In the genomic region with DNA sequence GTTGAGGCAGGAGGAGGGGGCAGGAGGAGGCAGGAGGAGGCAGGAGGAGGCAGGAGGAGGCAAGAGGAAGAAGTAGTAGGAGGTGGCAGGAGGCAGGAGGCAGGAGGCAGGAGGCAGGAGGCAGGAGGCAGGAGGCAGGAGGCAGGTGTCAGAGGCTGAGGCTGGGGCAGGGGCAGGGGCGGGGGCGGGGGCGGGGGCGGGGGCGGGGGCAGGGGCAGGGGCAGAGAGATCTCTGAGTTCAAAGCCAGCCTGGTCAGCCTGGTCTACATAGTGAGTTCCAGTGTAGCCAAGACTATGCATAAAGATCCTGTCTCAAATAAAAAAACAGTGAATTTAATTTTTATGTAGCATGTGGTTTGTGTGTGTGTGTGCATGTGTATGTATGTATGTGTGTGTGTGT, we compare ENCODE assay signal across 19 mouse cellular contexts. TPM values are rescaled to one million over a fixed set of nuclear protein-coding genes. Genes with fewer than 3 reads are reported as not detected.
A peak's percentile ranks its signal among the peaks of the same experiment; 100 is the strongest.
DNase-seq lines count a peak whose midpoint lies in the region; ATAC-seq and TF ChIP-seq lines count a peak whose summit lies in the region.
"Had no signal": no experiment of that assay in that cellular context is flagged by ENCODE, and none has a peak within 500 bp of the region (broad histone marks: within the 10 kb centered on the region; RNA-seq: fewer than 3 reads in every experiment).

No protein-coding gene starts in this region.

- no peaks in the 10 kb centered on the region for H3K9me3 ChIP-seq in forebrain, embryonic 11.5 days (ENCODE audit: control insufficient read depth, low read length)
- no peaks in the 10 kb centered on the region for H3K9me3 ChIP-seq in forebrain, embryonic 16.5 days (ENCODE audit: control insufficient read depth, low read length)
- H3K9me3 ChIP-seq in kidney, postnatal 0 days (replicated peaks; ENCODE audit: low read length) = no peaks in the 10 kb centered on the region
- no peaks in the 10 kb centered on the region for H3K9me3 ChIP-seq in stomach, embryonic 14.5 days (ENCODE audit: control insufficient read depth, low read depth, low read length)
- no peaks in the 10 kb centered on the region for H3K9me3 ChIP-seq in stomach, embryonic 16.5 days (replicated peaks; ENCODE audit: control insufficient read depth, low read length)
- H3K9me3 ChIP-seq: forebrain, embryonic 10.5 days; hindbrain, embryonic 12.5 days; hindbrain, embryonic 15.5 days had no signal

- H3K27me3 ChIP-seq in forebrain, embryonic 11.5 days (ENCODE audit: control insufficient read depth, insufficient read depth, low read length) = no peaks in the 10 kb centered on the region
- no peaks in the 10 kb centered on the region for H3K27me3 ChIP-seq in forebrain, embryonic 16.5 days (replicated peaks; ENCODE audit: control insufficient read depth, insufficient read depth, low read length)
- no peaks in the 10 kb centered on the region for H3K27me3 ChIP-seq in kidney, postnatal 0 days (ENCODE audit: insufficient read depth, low read length)
- H3K27me3 ChIP-seq in stomach, embryonic 14.5 days (ENCODE audit: control insufficient read depth, insufficient read depth, low read length) = no peaks in the 10 kb centered on the region
- no peaks in the 10 kb centered on the region for H3K27me3 ChIP-seq in stomach, embryonic 16.5 days (ENCODE audit: control insufficient read depth, insufficient read depth, low read length)
- H3K27me3 ChIP-seq: hindbrain, embryonic 15.5 days had no signal

- no peak overlapping the region for H3K27ac ChIP-seq in forebrain, embryonic 11.5 days (ENCODE audit: low read depth, low read length)
- no peak overlapping the region for H3K27ac ChIP-seq in forebrain, embryonic 16.5 days (ENCODE audit: low read length)
- H3K27ac ChIP-seq in kidney, postnatal 0 days = no peak overlapping the region
- H3K27ac ChIP-seq in stomach, embryonic 14.5 days (ENCODE audit: low read length) = no peak overlapping the region
- H3K27ac ChIP-seq in stomach, embryonic 16.5 days (ENCODE audit: low read length) = no peak overlapping the region
- H3K27ac ChIP-seq: forebrain, embryonic 10.5 days; hindbrain, embryonic 12.5 days; hindbrain, embryonic 15.5 days had no signal

- no peaks in the 10 kb centered on the region for H3K36me3 ChIP-seq in forebrain, embryonic 11.5 days (ENCODE audit: control insufficient read depth, insufficient read depth, low read length)
- H3K36me3 ChIP-seq in forebrain, embryonic 16.5 days (ENCODE audit: control insufficient read depth, insufficient read depth) = no peaks in the 10 kb centered on the region
- no peaks in the 10 kb centered on the region for H3K36me3 ChIP-seq in kidney, postnatal 0 days (ENCODE audit: insufficient read depth, low read length)
- H3K36me3 ChIP-seq in stomach, embryonic 14.5 days (ENCODE audit: control insufficient read depth, insufficient read depth, low read length) = no peaks in the 10 kb centered on the region
- H3K36me3 ChIP-seq in stomach, embryonic 16.5 days (ENCODE audit: control insufficient read depth, insufficient read depth, low read length) = no peaks in the 10 kb centered on the region
- H3K36me3 ChIP-seq: forebrain, embryonic 10.5 days; hindbrain, embryonic 12.5 days; hindbrain, embryonic 15.5 days had no signal

- TF ChIP-seq CTCF in kidney, postnatal 0 days (IDR thresholded peaks at IDR 0.05; ENCODE audit: low read depth) = no peak

- H3K9ac ChIP-seq in forebrain, embryonic 11.5 days (ENCODE audit: low read length) = no peak overlapping the region
- H3K9ac ChIP-seq in forebrain, embryonic 16.5 days (replicated peaks; ENCODE audit: low read depth, low read length) = no peak overlapping the region
- H3K9ac ChIP-seq in kidney, postnatal 0 days (ENCODE audit: low read depth, low read length) = no peak overlapping the region
- H3K9ac ChIP-seq in stomach, embryonic 14.5 days (replicated peaks; ENCODE audit: low read depth, low read length) = no peak overlapping the region
- no peak overlapping the region for H3K9ac ChIP-seq in stomach, embryonic 16.5 days (ENCODE audit: low read length)
- H3K9ac ChIP-seq: hindbrain, embryonic 12.5 days; hindbrain, embryonic 15.5 days had no signal

- no peak overlapping the region for H3K4me3 ChIP-seq in forebrain, embryonic 11.5 days (ENCODE audit: low read depth, low read length)
- no peak overlapping the region for H3K4me3 ChIP-seq in forebrain, embryonic 16.5 days (replicated peaks; ENCODE audit: low read length)
- H3K4me3 ChIP-seq in kidney, postnatal 0 days (replicated peaks; ENCODE audit: low read depth, low read length) = no peak overlapping the region
- H3K4me3 ChIP-seq in stomach, embryonic 14.5 days (ENCODE audit: low read depth, low read length) = no peak overlapping the region
- no peak overlapping the region for H3K4me3 ChIP-seq in stomach, embryonic 16.5 days (replicated peaks; ENCODE audit: low read length)
- H3K4me3 ChIP-seq: forebrain, embryonic 10.5 days; hindbrain, embryonic 12.5 days; hindbrain, embryonic 15.5 days had no signal

- 43% methylated on average over 4 of the region's 5 CpGs for WGBS in forebrain, embryonic 11.5 days
- 43% methylated on average over 1 of the region's 5 CpGs for WGBS in forebrain, embryonic 16.5 days
- WGBS in kidney, postnatal 0 days = 40% methylated on average over 4 of the region's 5 CpGs
- WGBS in stomach, embryonic 14.5 days = 33% methylated on average over 2 of the region's 5 CpGs
- no CpG with 5 or more reads among the region's 5 CpGs for WGBS in stomach, embryonic 16.5 days

- peak; percentile 69; the same call in 1 of the 2 replicates for ATAC-seq in forebrain, embryonic 11.5 days (replicated peaks; ENCODE audit: low FRiP score)
- ATAC-seq in forebrain, embryonic 16.5 days = no peak
- 0 out of 2 replicates have a peak, but pooled peaks have one; percentile 43 for ATAC-seq in kidney, postnatal 0 days (replicated peaks; ENCODE audit: low FRiP score, low read depth)
- peak; percentile 61; the same call in 1 of the 2 replicates for ATAC-seq in stomach, embryonic 14.5 days (ENCODE audit: insufficient number of reproducible peaks, insufficient read depth, low FRiP score, low read depth)
- 0 out of 2 replicates have a peak, but pooled peaks have one; percentile 53 for ATAC-seq in stomach, embryonic 16.5 days (ENCODE audit: insufficient read depth, low FRiP score)
- no peak for ATAC-seq in CD4-positive, CD25-positive, alpha-beta regulatory T cell, adult 4 months
- ATAC-seq: forebrain, embryonic 14.5 days had no signal

- H3K4me2 ChIP-seq in forebrain, embryonic 11.5 days (ENCODE audit: low read depth, low read length, severe bottlenecking) = no peak overlapping the region
- H3K4me2 ChIP-seq in forebrain, embryonic 16.5 days (ENCODE audit: low read length) = no peak overlapping the region
- H3K4me2 ChIP-seq in kidney, postnatal 0 days (ENCODE audit: low read length) = no peak overlapping the region
- no peak overlapping the region for H3K4me2 ChIP-seq in stomach, embryonic 14.5 days (replicated peaks; ENCODE audit: low read depth, low read length)
- H3K4me2 ChIP-seq in stomach, embryonic 16.5 days (ENCODE audit: low read depth, low read length) = no peak overlapping the region
- H3K4me2 ChIP-seq: heart, embryonic 11.5 days; hindbrain, embryonic 12.5 days; hindbrain, embryonic 15.5 days had no signal

- DNase-seq in forebrain, embryonic 11.5 days (ENCODE audit: low spot score) = no peak
- no peak for DNase-seq in kidney, postnatal 0 days (ENCODE audit: low spot score)
- no peak for DNase-seq in kidney, adult 18-20 months
- DNase-seq: adrenal gland, adult 2 months; adrenal gland, postnatal 14 days; B cell, adult 2 months; cerebellum, adult 11 months; cerebellum, postnatal 25 days; gastrocnemius, postnatal 36 days had no signal

- no peaks in the 10 kb centered on the region for H3K4me1 ChIP-seq in forebrain, embryonic 11.5 days (replicated peaks; ENCODE audit: control insufficient read depth, insufficient read depth, low read length)
- no peaks in the 10 kb centered on the region for H3K4me1 ChIP-seq in forebrain, embryonic 16.5 days (replicated peaks; ENCODE audit: control insufficient read depth, insufficient read depth, low read length)
- H3K4me1 ChIP-seq in kidney, postnatal 0 days (replicated peaks; ENCODE audit: insufficient read depth, low read length) = no peaks in the 10 kb centered on the region
- no peaks in the 10 kb centered on the region for H3K4me1 ChIP-seq in stomach, embryonic 14.5 days (ENCODE audit: control insufficient read depth, insufficient read depth, low read length)
- H3K4me1 ChIP-seq in stomach, embryonic 16.5 days (ENCODE audit: control insufficient read depth, insufficient read depth, low read length) = no peaks in the 10 kb centered on the region
- H3K4me1 ChIP-seq: forebrain, embryonic 10.5 days; hindbrain, embryonic 12.5 days; hindbrain, embryonic 15.5 days had no signal

RNA-seq across cellular contexts. Expression of a gene that starts 7.0 kb away (rescaled TPM):
- 25.6 and 25.8 TPM in 2 replicates for polyA plus RNA-seq in forebrain, embryonic 11.5 days (2014; fragmentation: Nextera tagmentation; extraction: Ambion mirVana)
- polyA plus RNA-seq in forebrain, embryonic 16.5 days (2015; fragmentation: Nextera tagmentation; extraction: Ambion mirVana) = 25.1 and 29.7 TPM in 2 replicates
- polyA plus RNA-seq in kidney, postnatal 0 days (2015; fragmentation: Nextera tagmentation; extraction: Ambion mirVana) = 17.2 TPM in 2 replicates
- polyA plus RNA-seq in stomach, embryonic 14.5 days (2014; fragmentation: Nextera tagmentation; extraction: Ambion mirVana) = 25.4 and 26.3 TPM in 2 replicates
- 15.4 and 19.4 TPM in 2 replicates for polyA plus RNA-seq in stomach, embryonic 16.5 days (2015; fragmentation: Nextera tagmentation; extraction: Ambion mirVana)
- 10 to 100 TPM; 34.4 to 38.5 TPM for polyA plus RNA-seq in CD4-positive, CD25-positive, alpha-beta regulatory T cell, adult 4 months (2017; shearing (Covaris generic))

RNA-seq across cellular contexts. Expression of a gene that starts 9.5 kb away (rescaled TPM):
- polyA plus RNA-seq in forebrain, embryonic 11.5 days (2014; fragmentation: Nextera tagmentation; extraction: Ambion mirVana) = 24.3 and 27.4 TPM in 2 replicates
- polyA plus RNA-seq in forebrain, embryonic 16.5 days (2015; fragmentation: Nextera tagmentation; extraction: Ambion mirVana) = 17.4 and 21.3 TPM in 2 replicates
- polyA plus RNA-seq in kidney, postnatal 0 days (2015; fragmentation: Nextera tagmentation; extraction: Ambion mirVana) = 12.1 and 12.8 TPM in 2 replicates
- 19.0 and 19.3 TPM in 2 replicates for polyA plus RNA-seq in stomach, embryonic 14.5 days (2014; fragmentation: Nextera tagmentation; extraction: Ambion mirVana)
- 13.7 and 14.2 TPM in 2 replicates for polyA plus RNA-seq in stomach, embryonic 16.5 days (2015; fragmentation: Nextera tagmentation; extraction: Ambion mirVana)
- polyA plus RNA-seq in CD4-positive, CD25-positive, alpha-beta regulatory T cell, adult 4 months (2017; shearing (Covaris generic)) = 10 to 100 TPM; 23.9 to 29.3 TPM

RNA-seq across cellular contexts. Expression of a gene that starts 31.9 kb away (rescaled TPM):
- polyA plus RNA-seq in forebrain, embryonic 11.5 days (2014; fragmentation: Nextera tagmentation; extraction: Ambion mirVana) = 386 and 448 TPM in 2 replicates
- 261 and 301 TPM in 2 replicates for polyA plus RNA-seq in forebrain, embryonic 16.5 days (2015; fragmentation: Nextera tagmentation; extraction: Ambion mirVana)
- polyA plus RNA-seq in kidney, postnatal 0 days (2015; fragmentation: Nextera tagmentation; extraction: Ambion mirVana) = 703 and 903 TPM in 2 replicates
- polyA plus RNA-seq in stomach, embryonic 14.5 days (2014; fragmentation: Nextera tagmentation; extraction: Ambion mirVana) = 674 and 682 TPM in 2 replicates
- polyA plus RNA-seq in stomach, embryonic 16.5 days (2015; fragmentation: Nextera tagmentation; extraction: Ambion mirVana) = 438 and 576 TPM in 2 replicates
- polyA plus RNA-seq in CD4-positive, CD25-positive, alpha-beta regulatory T cell, adult 4 months (2017; shearing (Covaris generic)) = 1,000 to 10,000 TPM in 1 of 2 experiments, 100 to 1,000 TPM in 1; 487 to 1,066 TPM

RNA-seq across cellular contexts. Expression of a gene that starts 51.6 kb away (rescaled TPM):
- 0.11 TPM in 1 of 2 replicates, not detected in the other for polyA plus RNA-seq in forebrain, embryonic 11.5 days (2014; fragmentation: Nextera tagmentation; extraction: Ambion mirVana)
- polyA plus RNA-seq in forebrain, embryonic 16.5 days (2015; fragmentation: Nextera tagmentation; extraction: Ambion mirVana) = 0.15 TPM in 1 of 2 replicates, not detected in the other
- not detected in 2 replicates for polyA plus RNA-seq in kidney, postnatal 0 days (2015; fragmentation: Nextera tagmentation; extraction: Ambion mirVana)
- 0.13 TPM in 1 of 2 replicates, not detected in the other for polyA plus RNA-seq in stomach, embryonic 14.5 days (2014; fragmentation: Nextera tagmentation; extraction: Ambion mirVana)
- not detected in 2 replicates for polyA plus RNA-seq in stomach, embryonic 16.5 days (2015; fragmentation: Nextera tagmentation; extraction: Ambion mirVana)
- under 1 TPM in 1 of 2 experiments, not detected in 1; 0.30 TPM for polyA plus RNA-seq in CD4-positive, CD25-positive, alpha-beta regulatory T cell, adult 4 months (2017; shearing (Covaris generic))
- polyA plus RNA-seq: adrenal gland, adult 2 months; forebrain, embryonic 14.5 days; heart, embryonic 11.5 days; intestine, embryonic 14.5 days had no signal

Comparison
In these comparisons a context has a peak if more than half of its experiments do, and no peak if none do; other contexts are left out.
1. ATAC-seq: peak in forebrain, embryonic 11.5 days (single experiment), kidney, postnatal 0 days (single experiment), stomach, embryonic 14.5 days (single experiment) and stomach, embryonic 16.5 days (single experiment); none in forebrain, embryonic 16.5 days (single experiment) and CD4-positive, CD25-positive, alpha-beta regulatory T cell, adult 4 months (single experiment).